Mouse (Mus musculus) kidney, embryonic 16.5 days (tissue): ENCODE measurements around the gene Foxa1. TPM values are rescaled to one million over a fixed set of nuclear protein-coding genes. Genes with fewer than 3 reads are reported as not detected.
A peak's percentile ranks its signal among the peaks of the same experiment; 100 is the strongest.

Experiments
- ATAC-seq: fragments of 200-750 bp; cut with Nextera tagmentation; 2 replicates; pipeline ENCODE4 v1.8.0; 2017; ENCODE audit warnings: moderate TSS enrichment; ENCODE audit not compliant: low FRiP score, low TSS enrichment
- H3K27ac ChIP-seq: fragments of 300-500 bp; sonication (generic); 2 replicates; pipeline ENCODE4 v1.5.1; 2014; ENCODE audit warnings: low read length
- H3K27me3 ChIP-seq: fragments of 300-500 bp; sonication (generic); 2 replicates; pipeline ENCODE4 v1.6.1; 2014; ENCODE audit warnings: low read length, control low read depth, mixed read lengths; ENCODE audit not compliant: insufficient read depth
- H3K36me3 ChIP-seq: fragments of 300-500 bp; sonication (generic); 2 replicates; pipeline ENCODE4 v1.6.1; 2014; ENCODE audit warnings: low read length, control low read depth, mixed read lengths; ENCODE audit not compliant: insufficient read depth
- H3K4me1 ChIP-seq: fragments of 300-500 bp; sonication (generic); 2 replicates; pipeline ENCODE4 v1.6.1; 2014; ENCODE audit warnings: low read length, control low read depth, mixed read lengths; ENCODE audit not compliant: insufficient read depth
- H3K4me2 ChIP-seq: fragments of 300-500 bp; sonication (generic); replicated peaks from 2 replicates; pipeline ENCODE4 v1.6.1; 2014; ENCODE audit warnings: low read depth, low read length
- H3K4me3 ChIP-seq: fragments of 300-500 bp; sonication (generic); 2 replicates; pipeline ENCODE4 v1.5.1; 2014; ENCODE audit warnings: mild to moderate bottlenecking, low read length
- H3K9ac ChIP-seq: fragments of 300-500 bp; sonication (generic); replicated peaks from 2 replicates; pipeline ENCODE4 v1.6.1; 2014; ENCODE audit warnings: low read length
- H3K9me3 ChIP-seq: fragments of 300-500 bp; sonication (generic); 2 replicates; pipeline ENCODE4 v1.6.1; 2016; ENCODE audit warnings: low read length, control low read depth
- WGBS: fragments of 180-500 bp; shearing (Covaris S2); extraction: QIAGEN DNeasy Blood & Tissue Kit; methylation state at CpG from one replicate; pipeline ENCODE4 v1.1.7; 2014; 5-methylcytosine and 5-hydroxymethylcytosine counted together
- polyA plus RNA-seq: library from polyadenylated mRNA; unstranded; fragments of >200 nt; fragmentation: Nextera tagmentation; extraction: Ambion mirVana; gene quantifications from 2 replicates; pipeline ENCODE4 v1.2.1, GENCODE M21; 2015

Gene Foxa1
- polyA plus RNA-seq, 1 experiment from 2014 or later: 1.2 TPM

GRCm38 (mm10) chr12:57534517-57534878 is 12.2 kb downstream of the Foxa1 start:
- Histone ChIP-seq H3K27ac (no peak overlapping the region), H3K4me3 (0 out of 2 replicates have a peak overlapping the region, but pooled peaks have one; percentile 11), H3K4me2 (peak overlapping the region; percentile 7; the same call in 1 of the 2 replicates), H3K9me3 (no peaks in the 10 kb centered on the region), H3K27me3 (peaks cover 86% of the 10 kb centered on the region), H3K4me1 (peaks cover 10% of the 10 kb centered on the region; the same call in 1 of the 2 replicates), H3K9ac (no peak overlapping the region), H3K36me3 (no peaks in the 10 kb centered on the region)
- ATAC-seq: no peak; the same call in 1 of the 2 replicates
- 3% methylated on average over 5 of the region's 6 CpGs for WGBS

- Histone ChIP-seq H3K36me3 (no peaks in the 10 kb centered on the region), H3K4me3 (no peak overlapping the region), H3K9ac (no peak overlapping the region), H3K27ac (no peak overlapping the region), H3K4me2 (no peak overlapping the region), H3K9me3 (no peaks in the 10 kb centered on the region), H3K4me1 (no peaks in the 10 kb centered on the region), H3K27me3 (peaks cover 57% of the 10 kb centered on the region)
- ATAC-seq: no peak
- WGBS: 21% methylated on average over 9 of the region's 9 CpGs
Observed at GRCm38 (mm10) chr12:57530474-57530873, 16.2 kb downstream of the Foxa1 start.

- no peak for ATAC-seq
- Histone ChIP-seq H3K36me3 (no peaks in the 10 kb centered on the region), H3K27me3 (peaks cover 38% of the 10 kb centered on the region), H3K9me3 (no peaks in the 10 kb centered on the region), H3K4me1 (no peaks in the 10 kb centered on the region), H3K4me3 (no peak overlapping the region), H3K4me2 (no peak overlapping the region), H3K9ac (no peak overlapping the region), H3K27ac (no peak overlapping the region)
- 76% methylated on average over 4 of the region's 4 CpGs for WGBS
Observed at GRCm38 (mm10) chr12:57528335-57528734, 18.4 kb downstream of the Foxa1 start.

- Histone ChIP-seq H3K9ac (no peak overlapping the region), H3K4me2 (no peak overlapping the region), H3K27me3 (no peaks in the 10 kb centered on the region), H3K27ac (no peak overlapping the region), H3K4me3 (no peak overlapping the region), H3K9me3 (no peaks in the 10 kb centered on the region), H3K36me3 (no peaks in the 10 kb centered on the region), H3K4me1 (no peaks in the 10 kb centered on the region)
- WGBS: 48% methylated on average over 12 of the region's 12 CpGs
- ATAC-seq: no peak
Observed at GRCm38 (mm10) chr12:57515702-57516377, 30.9 kb downstream of the Foxa1 start.

- H3K9ac ChIP-seq: no peak overlapping the region
- no peaks in the 10 kb centered on the region for H3K27me3 ChIP-seq
- H3K4me1 ChIP-seq: no peaks in the 10 kb centered on the region
- H3K27ac ChIP-seq: no peak overlapping the region
- no peak for ATAC-seq
- no peak overlapping the region for H3K4me3 ChIP-seq
- H3K36me3 ChIP-seq: no peaks in the 10 kb centered on the region
- WGBS: 49% methylated on average over 1 of the region's 1 CpGs
- H3K9me3 ChIP-seq: no peaks in the 10 kb centered on the region
- no peak overlapping the region for H3K4me2 ChIP-seq
Observed at GRCm38 (mm10) chr12:57514552-57514951, 32.2 kb downstream of the Foxa1 start.

- H3K4me3 ChIP-seq: no peak overlapping the region
- ATAC-seq: no peak
- 86% methylated on average over 5 of the region's 5 CpGs for WGBS
Observed at GRCm38 (mm10) chr12:57511560-57511959, 35.2 kb downstream of the Foxa1 start.

GRCm38 (mm10) chr12:57511127-57511526 is 35.6 kb downstream of the Foxa1 start:
- no peaks in the 10 kb centered on the region for H3K9me3 ChIP-seq
- H3K4me3 ChIP-seq: no peak overlapping the region
- no peak overlapping the region for H3K27ac ChIP-seq
- H3K4me1 ChIP-seq: no peaks in the 10 kb centered on the region; the same call in 1 of the 2 replicates
- H3K9ac ChIP-seq: no peak overlapping the region
- H3K27me3 ChIP-seq: no peaks in the 10 kb centered on the region
- H3K36me3 ChIP-seq: no peaks in the 10 kb centered on the region
- WGBS: 82% methylated on average over 4 of the region's 4 CpGs
- H3K4me2 ChIP-seq: no peak overlapping the region
- ATAC-seq: no peak

More at GRCm38 (mm10) chr12:57511560-57511959, 35.2 kb downstream of the Foxa1 start:
- Histone ChIP-seq H3K9me3 (no peaks in the 10 kb centered on the region), H3K9ac (no peak overlapping the region), H3K4me1 (no peaks in the 10 kb centered on the region; the same call in 1 of the 2 replicates), H3K27me3 (no peaks in the 10 kb centered on the region), H3K27ac (no peak overlapping the region), H3K4me2 (no peak overlapping the region), H3K36me3 (no peaks in the 10 kb centered on the region)

GRCm38 (mm10) chr12:57509726-57510125 is 37.0 kb downstream of the Foxa1 start:
- Histone ChIP-seq H3K4me1 (no peaks in the 10 kb centered on the region; the same call in 1 of the 2 replicates), H3K36me3 (no peaks in the 10 kb centered on the region), H3K27ac (no peak overlapping the region), H3K9me3 (no peaks in the 10 kb centered on the region), H3K4me2 (no peak overlapping the region), H3K27me3 (no peaks in the 10 kb centered on the region), H3K4me3 (no peak overlapping the region), H3K9ac (no peak overlapping the region)
- ATAC-seq: no peak
- 55% methylated on average over 4 of the region's 4 CpGs for WGBS

GRCm38 (mm10) chr12:57508938-57509337 is 37.8 kb downstream of the Foxa1 start:
- no peak for ATAC-seq
- no peak overlapping the region for H3K4me2 ChIP-seq
- 44% methylated on average over 11 of the region's 11 CpGs for WGBS

GRCm38 (mm10) chr12:57505329-57505728 is 41.4 kb downstream of the Foxa1 start:
- H3K4me3 ChIP-seq: no peak overlapping the region
- peaks cover 3% of the 10 kb centered on the region; the same call in 1 of the 2 replicates for H3K4me1 ChIP-seq
- H3K9ac ChIP-seq: no peak overlapping the region
- no peak overlapping the region for H3K4me2 ChIP-seq
- ATAC-seq: no peak
- H3K27ac ChIP-seq: no peak overlapping the region
- H3K9me3 ChIP-seq: no peaks in the 10 kb centered on the region
- H3K27me3 ChIP-seq: no peaks in the 10 kb centered on the region
- H3K36me3 ChIP-seq: no peaks in the 10 kb centered on the region
- WGBS: 69% methylated on average over 7 of the region's 7 CpGs

More at GRCm38 (mm10) chr12:57508938-57509337, 37.8 kb downstream of the Foxa1 start:
- Histone ChIP-seq H3K9me3 (no peaks in the 10 kb centered on the region), H3K4me1 (no peaks in the 10 kb centered on the region; the same call in 1 of the 2 replicates), H3K27me3 (no peaks in the 10 kb centered on the region), H3K4me3 (no peak overlapping the region), H3K36me3 (no peaks in the 10 kb centered on the region), H3K27ac (no peak overlapping the region), H3K9ac (no peak overlapping the region)
